Mouse (Mus musculus): ENCODE data around the gene Rec114.

Rec114 gene

DNA sequence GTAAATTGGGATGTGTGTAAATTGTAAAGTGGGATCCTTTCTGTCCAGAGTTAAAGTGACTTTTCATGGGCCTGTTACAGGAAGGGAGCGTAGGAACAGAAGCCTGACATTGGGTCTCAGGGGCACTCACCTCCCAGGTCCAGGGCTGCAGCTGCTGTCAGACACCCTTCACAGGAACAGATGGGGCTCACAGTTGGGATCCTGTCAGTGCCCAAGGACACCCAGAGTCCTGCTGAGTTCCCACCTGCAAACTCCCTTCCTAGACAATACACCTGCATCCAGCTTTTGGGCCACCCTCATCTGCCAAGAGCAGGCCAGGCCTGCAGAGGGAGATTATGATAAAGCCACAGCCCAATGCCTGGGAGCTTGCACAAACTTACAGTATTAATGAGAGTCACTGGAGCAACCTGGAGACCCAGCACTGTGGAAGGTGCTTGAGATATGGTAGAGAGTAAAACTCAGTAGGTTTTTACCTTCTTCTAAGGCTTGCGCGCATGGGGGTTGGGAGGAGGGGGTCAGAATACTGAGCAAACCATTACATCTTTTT lies at the start of gene Rec114:
Gene Rec114, minus strand, starts transcription at position 263 of the 547 bp plus-strand sequence.
- DNase-seq = no peak

DNA sequence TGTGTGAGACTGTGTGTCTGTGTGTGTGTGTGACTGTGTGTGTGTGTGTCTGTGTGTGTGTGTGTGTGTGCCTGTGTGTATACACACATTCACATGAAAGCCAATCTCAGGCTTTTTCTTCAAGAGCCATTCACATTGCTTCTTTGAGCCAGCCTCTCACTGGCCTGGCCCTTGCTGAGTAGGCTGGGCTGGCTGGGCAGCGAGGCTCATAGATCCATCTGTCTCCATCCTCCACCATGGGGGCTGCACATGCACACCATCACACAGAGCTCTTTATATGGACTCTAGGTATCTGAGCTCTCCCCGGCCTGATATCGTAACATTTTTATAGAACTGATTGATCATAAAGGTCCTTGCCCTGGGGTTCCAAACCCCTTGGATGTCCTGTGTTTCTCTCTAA lies 45.7 kb upstream of the Rec114 start:
- DNase-seq = no peak

DNA sequence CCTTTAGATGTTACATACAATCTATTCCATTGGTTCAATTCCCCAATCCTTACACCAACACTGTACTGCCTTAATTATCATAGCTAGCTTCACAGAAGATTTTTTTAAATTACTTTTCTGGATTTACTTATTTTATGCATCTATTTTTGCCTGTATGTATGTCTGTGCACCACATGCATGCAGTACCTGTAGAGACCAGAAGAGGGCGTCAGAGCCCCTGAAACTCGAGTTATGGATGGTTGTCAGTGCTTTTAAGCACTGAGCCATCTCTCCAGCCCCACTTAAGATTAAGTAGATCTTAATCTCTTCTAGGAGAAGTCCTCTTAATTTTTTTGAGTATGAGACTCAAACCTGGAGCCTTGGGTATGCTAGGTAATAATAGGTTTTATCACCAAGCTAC lies 31.6 kb upstream of the Rec114 start:
- no peak for DNase-seq

DNA sequence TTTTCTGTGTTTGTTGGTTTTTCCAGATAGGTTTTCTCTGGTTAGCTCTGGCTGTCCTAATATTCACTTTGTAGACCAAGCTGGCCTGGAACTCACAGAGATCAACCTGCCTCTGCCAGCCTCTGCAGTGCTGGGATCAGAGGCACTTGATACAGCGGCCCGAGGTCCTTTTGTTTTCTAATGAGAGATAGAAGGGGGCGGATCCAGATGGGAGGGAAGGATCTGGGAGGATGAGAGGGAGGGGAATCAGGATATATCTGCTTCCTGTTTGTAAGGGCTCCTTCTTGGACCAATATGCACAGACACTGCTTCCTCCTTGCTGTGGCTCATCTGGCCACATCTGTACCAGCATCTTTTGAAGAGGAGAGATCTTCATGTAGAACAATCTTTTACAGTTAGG lies 31.0 kb upstream of the Rec114 start:
- no peak for DNase-seq

DNA sequence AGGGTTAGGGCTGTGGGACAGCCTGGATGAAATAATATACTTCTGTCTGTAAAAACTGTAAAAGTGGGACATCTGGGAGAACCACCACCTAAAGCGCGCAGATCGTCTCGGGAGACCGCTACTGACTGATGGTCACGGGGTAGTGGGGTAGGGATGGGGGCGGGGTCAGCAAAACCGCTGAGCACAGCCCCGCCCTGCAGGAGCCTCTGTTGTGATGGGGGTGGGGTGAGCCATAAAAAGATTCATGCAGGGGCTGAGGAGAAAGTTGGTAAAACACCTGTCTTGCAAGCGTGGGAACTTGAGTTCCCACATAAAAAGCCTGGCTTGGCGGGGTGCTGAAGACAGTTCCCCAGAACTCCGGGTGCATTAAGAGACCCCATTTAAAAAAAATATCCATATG lies 26.2 kb upstream of the Rec114 start:
- no peak for DNase-seq

DNA sequence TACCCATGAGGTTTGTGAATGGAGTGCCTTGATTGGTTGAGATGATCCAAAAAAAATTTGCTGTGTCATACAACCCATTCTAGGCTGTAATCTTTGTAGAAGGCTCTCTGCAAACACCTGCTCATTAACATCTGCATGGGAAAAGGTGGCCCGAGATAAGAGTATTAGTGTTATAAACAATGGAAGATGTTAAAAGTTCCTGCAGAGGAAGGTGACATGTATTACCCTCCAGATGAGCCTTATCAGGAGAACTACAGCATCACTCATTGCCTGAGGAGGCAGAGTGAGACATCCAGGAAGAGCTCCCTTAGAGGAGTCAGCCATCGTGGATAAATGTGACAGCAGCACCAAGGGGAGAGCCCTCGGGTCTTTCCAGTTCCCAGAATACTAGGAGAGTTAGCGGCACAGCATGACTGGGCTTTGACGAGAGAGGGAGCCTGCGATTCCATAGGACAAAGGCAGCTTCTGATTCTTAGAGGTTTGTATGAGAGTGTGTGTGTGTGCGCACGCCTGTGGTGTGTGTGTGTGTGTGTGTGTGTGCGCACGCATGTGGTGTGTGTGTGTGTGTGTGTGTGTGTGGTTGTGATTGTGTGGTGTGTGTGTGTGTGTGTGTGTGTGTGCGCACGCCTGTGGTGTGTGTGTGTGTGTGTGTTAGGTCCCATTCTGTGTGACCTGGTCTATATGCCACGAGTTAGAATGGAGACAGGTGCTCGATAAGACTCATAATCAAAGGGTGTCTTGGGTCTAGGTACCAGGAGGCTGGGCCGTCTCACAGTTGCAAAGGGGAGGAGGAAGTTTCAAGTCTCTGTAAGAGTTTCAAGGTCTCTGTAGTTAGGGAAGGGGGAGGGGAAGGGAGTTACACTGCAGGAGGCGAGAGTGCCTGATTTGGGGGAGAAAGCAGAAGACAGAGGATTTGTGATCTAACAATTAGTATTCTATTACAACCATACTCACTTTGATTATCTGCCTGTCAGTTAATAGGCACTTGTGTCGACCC lies 23.5 kb upstream of the Rec114 start:
- no peak for DNase-seq

DNA sequence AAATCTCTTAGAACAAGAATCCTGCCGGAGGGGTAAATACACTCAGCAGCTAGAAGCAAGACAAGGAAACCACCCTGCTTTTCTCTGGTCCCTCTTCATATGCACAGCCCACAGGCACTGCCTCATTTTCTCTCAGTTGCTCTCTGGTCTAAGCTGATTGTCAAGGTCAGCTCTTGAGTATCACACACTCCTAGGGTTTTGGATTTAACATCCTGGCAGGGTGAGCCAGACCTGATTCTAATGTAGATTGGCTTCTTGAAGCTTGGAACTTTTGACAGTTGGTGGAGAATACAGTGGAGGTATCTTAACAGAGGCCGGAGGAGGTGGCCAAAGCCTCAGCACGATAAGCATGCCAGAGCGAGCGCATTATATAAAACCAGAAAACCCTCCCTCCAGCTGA lies 20.6 kb upstream of the Rec114 start:
- no peak for DNase-seq

DNA sequence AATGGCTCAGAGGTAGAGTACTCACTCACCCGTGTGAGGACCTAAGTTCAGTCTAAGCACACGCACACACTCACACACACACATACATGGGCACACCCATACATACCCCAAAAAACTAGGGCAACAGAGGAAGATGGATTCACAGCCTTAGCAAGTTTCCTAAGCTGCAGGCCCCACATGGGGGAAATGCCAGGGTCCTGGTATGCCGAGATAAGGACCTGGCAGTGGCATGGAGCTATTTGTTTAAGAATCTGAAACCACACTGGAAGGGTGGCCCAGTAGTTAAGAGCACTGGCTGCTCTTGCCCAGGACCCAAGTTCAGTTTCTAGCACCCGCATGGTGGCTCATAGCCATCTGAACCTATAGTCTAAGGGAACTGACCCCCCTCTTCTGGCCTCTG lies 19.4 kb upstream of the Rec114 start:
- no peak for DNase-seq

DNA sequence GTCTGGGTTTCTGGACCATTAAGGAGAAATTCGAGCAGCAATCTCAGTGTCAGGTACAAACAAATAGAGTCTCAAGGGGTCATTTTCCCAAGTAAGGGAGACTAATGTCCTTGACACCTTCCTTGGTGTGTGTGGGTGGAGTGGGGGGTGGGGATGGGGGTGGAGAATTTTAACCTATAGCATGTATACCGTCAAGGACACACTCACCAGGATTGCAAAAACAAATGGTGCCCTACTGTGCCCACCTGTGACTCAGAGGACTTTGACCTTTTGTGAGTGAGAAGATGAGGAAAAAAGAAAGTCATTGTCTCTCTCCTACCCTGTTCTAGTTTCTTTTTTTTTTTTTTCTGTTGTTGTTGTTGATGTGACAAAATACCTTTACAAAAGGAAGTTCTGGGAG lies 18.3 kb upstream of the Rec114 start:
- DNase-seq = no peak

DNA sequence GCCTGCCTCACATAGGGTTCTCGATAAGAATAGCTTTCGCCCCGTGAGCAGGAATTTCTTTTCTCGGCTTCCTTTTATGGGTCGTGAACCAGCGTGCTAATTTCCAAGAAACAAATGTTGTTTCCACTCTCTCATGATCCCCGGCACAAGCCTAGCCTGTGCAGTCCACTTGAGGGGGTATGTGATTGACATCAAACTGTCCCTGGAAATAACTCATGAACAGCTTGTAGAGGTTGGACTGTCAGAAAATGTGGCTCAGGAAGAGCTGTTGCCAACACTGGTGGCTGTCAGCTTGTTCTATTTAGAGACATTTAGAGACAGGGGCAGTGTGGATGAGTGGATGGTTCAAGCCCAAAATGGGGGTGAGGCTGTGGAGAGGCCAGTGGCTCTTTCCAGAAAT lies 15.0 kb upstream of the Rec114 start:
- DNase-seq = no peak

DNA sequence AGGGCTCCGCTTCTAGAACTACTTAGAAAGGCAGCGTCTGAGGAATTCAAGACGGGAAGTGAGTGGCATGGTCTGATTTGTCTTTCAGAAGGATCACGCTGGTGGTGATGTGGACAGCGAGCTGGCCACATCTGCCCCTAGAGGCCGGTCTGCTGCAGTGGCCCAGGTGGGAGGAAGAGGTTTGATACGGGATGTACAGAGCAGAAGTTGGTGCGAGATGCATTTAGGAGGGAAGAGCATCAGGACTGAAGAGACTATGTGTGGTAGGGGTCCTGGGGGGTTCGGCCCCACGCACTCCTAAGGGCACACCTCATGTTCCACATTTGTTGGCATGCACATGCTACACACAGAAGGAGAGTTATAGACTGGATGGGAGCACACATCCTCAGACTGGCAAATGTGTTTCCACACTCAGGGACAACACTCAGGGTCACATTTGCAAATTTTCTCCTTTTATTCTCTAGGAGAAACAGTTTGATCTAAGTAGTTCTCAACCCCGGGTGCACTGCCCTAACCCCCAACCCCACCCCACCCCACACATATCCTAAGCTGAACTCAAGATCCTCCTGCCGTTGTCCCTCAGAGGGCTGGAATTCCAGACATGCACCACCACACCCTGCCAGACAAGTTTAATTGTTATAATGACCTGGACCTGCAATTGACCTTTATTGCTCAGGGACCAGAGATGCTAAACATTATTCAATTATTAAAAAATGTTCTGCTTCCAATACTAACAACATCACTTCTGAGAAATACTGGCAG lies 12.8 kb upstream of the Rec114 start:
- no peak for DNase-seq

DNA sequence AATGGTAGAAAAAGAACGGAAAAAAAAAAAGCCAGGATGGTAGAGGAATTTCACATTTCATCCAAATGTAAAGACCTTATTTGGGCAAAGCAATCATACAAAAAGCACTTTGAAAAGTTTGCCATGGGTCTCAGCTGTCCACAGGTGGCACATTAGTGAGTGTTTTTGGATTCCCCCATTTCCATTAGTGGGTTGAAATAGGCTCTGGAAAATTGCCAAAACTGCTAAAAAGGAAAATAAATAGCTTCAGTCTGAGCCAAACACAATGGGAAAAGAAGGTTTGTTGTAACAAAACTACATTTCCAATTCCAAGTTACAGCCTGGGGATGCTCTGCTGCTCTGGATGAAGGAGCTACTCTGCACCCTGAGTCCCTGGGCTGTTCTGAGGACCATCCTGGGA lies 9.8 kb upstream of the Rec114 start:
- DNase-seq = no peak

DNA sequence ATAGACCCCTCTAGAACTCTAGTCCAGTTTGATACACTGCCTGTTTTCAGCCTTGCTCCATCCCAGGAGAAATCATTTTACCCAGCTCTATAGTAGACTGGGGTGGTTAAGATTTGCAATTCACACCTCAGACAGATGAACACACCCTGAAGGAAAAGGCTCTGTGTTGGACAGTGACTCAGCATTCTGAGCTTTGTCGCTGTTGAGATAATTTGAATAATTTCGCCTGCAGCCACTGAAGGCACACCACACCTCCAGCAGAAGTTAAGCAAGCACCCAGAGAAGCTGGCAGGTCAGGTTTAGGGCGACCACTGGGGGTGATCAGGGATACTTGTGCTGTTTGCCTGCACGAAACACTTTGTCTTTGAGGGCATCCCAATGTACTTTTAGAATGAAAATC lies 4.4 kb upstream of the Rec114 start:
- DNase-seq = no peak

DNA sequence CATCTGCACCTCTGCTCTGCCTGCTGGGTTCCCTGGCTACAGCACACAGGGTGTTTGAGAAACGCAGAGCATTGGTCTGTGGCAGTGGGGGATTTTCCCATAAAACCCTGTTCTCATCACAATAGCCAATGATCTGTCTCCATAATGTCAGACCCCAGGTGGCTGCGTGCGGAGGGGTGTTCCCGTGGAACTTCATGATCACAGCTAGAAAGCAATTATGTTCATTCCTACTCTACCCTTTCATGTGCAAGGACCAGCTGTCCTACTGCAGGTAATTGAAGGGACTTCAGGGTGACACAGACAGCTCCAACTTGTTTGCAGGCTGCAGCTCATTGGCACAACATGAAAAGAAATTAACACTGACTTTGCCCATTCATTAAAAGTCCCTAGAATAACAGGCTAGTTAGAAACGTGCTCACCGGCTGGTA lies 3.6 kb upstream of the Rec114 start:
- no peak for DNase-seq

DNA sequence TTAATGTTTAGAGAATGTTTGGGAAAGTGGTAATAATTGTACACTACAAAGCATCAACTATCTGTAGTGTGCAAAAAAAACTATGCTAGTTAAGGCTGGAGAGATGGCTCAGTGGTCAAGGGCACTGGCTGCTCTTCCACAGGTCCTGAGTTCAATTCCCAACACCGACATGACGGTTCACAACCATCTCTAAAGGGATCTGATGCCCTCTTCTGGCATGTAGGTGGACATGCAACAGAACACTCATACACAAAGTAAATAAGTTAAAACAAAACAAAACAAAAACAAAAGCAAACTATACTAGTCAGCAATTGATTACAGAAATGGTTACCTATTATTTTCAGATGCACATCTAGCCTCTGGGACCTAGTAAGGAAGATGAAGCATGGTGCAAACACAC lies 1.1 kb downstream of the Rec114 start:
- no peak for DNase-seq

DNA sequence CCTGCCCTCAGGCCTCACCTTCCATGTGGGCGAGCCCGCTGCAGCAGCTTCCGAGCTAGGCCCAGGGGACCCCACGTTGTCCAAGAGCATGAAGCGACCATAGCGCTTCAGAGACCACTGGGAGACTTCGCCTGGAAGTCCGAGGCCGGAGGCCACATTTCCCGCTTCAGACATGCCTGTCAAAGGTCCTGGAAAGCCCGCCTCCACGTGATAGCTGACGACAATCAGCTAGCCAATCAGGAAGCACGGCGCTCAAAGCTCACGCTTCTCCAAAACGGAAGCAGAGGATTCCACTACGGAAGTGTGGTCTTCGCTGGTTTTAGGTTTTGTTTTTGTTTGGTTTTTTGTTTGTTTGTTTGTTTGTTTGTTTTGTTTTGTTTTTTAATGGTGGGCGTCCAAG lies 2.4 kb downstream of the Rec114 start:
- no peak for DNase-seq

DNA sequence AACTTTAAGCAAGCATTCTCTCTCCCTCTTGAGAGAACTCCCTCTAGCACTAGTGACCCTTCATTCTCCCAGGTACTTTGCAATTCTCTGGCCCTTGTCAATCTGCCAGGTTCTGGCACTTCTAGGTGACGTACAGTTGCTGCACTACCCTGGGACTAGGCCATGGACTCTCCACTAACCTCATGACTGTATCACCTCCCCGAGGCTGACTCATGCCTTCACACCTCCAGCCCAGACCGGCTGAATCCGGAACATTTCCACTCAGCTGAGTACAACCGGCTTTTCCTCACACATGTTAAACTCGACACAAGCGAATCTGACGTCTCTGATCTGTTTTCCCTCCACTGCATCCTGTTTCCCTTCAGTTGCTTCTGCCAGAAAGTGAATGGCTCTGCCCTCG lies 4.0 kb downstream of the Rec114 start:
- peak; percentile 28 for DNase-seq

DNA sequence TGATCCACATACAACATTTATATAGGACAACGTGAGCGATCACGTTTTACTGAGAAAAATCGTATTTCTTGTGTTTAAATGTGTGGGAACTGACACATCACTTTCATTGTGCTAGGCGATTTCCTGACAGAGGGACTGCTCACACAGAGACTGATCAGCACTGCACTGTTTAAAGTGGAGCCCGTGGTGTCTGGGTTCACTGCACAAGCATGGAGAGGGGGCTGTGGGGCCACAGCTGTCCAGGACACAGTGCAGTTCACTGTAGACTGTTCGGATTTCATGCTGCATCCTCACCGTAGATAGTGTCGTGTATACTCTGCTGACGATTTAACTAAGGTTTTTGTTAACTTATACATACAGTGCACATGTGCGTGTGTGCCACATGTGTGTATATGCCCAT lies 20.6 kb downstream of the Rec114 start:
- no peak for DNase-seq

DNA sequence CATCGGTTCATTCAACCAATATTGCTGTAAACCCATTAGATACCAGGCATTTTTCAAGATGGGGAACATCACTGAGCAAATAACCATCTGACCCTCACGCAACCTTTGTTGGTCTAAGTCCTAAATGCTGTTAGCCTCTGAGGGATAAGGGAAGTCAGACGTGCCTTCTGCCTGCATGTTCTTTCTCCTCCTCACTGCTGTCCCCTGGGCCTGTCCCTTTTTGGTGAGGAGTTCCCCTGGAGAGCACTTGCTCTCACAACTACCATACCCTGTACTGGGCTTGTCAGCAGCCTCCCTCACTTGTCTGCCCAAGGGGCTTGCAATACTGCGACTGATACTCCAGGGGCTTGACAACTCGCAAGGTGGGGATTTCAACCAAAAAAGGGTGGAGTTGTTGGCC lies 21.6 kb downstream of the Rec114 start:
- DNase-seq = no peak

DNA sequence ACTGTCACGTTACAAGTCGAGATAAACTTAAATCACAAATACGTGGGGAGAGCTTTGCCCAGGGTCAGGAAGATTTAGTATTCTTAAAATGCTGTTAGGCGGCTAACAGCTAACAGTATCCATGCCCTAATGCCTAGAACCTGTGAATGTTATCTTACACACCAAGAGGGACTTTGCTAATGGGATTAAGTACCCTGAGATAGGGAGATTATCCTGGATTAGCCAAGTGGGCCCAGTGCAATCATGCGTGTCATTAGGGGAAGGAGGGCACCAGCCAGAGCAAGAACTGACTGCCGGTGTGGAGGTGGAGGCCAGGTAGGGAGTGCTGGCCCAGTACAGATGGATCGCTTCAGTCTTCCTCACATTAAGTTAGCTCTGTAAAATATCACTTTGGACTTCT lies 22.7 kb downstream of the Rec114 start:
- no peak for DNase-seq

DNA sequence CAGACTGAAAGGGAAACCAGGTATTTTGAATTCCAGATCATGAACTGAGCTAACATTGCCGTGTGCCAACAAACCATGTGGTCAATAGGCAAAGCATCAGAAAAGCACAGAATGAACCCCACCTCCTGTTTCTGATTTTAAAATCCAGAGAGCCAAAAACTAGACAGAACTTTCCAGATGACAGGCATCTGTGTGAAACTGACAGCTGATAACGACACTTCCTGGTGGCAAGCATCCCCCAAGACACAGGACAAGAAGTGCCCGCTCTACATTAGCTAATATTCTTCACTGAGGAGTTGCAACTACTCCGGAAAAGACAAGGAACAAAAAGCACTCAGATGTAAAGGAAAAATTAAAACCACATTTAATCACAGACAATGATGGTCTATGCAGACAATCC lies 23.6 kb downstream of the Rec114 start:
- DNase-seq = no peak

DNA sequence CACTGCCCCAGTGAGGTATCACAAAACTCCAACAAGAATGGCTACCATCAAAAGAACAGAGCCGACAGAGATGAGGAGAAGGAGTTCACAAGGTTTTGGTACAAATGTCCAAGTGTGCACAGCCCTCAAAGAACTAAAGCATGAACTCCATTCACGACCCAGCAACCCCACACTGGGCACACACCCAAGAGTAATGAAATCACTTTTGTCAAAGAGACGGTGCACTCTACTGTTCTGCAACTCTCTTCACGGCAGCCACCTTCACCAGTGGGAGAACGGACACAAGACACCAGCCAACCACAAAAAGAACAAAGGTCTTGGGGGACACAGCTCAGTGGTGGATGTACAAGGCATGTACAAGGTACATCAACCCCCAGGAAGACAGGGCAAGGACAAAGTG lies 24.3 kb downstream of the Rec114 start:
- no peak for DNase-seq

DNA sequence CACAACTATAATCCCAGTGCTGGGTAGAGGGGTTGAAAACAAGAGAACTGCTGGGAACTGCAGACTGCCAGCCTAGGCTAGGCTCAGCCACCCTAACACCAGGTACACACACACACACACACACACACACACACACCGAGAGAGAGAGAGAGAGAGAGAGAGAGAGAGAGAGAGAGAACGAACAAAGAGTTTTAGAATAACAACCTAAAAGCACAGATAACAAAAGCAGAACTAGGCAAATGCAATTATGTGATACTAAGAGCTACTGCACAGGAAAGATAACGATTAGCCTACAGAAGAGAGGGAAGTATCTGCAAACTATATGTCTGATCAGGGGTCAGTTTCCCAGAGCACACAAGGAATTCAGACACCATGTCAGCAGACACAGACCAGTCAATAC lies 24.8 kb downstream of the Rec114 start:
- no peak for DNase-seq

DNA sequence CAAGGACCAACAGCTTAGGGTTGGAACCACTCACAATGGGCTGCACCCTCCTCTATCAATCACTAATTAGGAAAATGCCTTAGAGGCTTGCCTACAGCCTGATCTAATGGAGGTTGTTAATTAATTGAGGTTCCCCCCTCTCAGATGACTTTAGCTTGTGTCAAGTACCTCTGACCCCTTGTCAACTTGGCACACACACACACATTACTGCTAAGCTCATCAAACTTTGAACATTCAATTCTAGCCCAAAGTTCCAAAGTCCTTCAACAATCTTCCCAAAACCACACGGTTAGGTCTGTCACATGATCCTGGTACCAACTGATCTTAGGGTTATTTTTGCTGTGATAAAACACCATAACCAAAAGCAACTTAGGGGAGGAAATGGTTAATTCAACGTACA lies 26.9 kb downstream of the Rec114 start:
- peak; percentile 10 for DNase-seq

Measured in kidney, adult 18-20 months (tissue).